Mouse (Mus musculus) CH12.LX (cell line): ENCODE data around the gene Gm20388.

ENCODE experiments used
- CTCF ChIP-seq, 2 experiments: IDR thresholded peaks in 1 of 2; conservative IDR thresholded peaks in 1 of 2; 2 replicates each; pipeline ENCODE4 v1.5.1; 2011 to 2012; ENCODE audit warnings: low read depth in 2 of 2, low read length in 2 of 2, improper control_type of control experiment in 1 of 2, inconsistent platforms in 1 of 2, mild to moderate bottlenecking in 1 of 2, moderate library complexity in 1 of 2
- EP300 ChIP-seq: IDR thresholded peaks from 2 replicates; pipeline ENCODE4 v1.6.1; 2011; ENCODE audit warnings: low read length, improper control_type of control experiment
- JUND ChIP-seq: conservative IDR thresholded peaks from 2 replicates; pipeline ENCODE4 v1.6.1; 2011; ENCODE audit warnings: low read depth, low read length, improper control_type of control experiment
- MYC ChIP-seq: IDR thresholded peaks from 2 replicates; pipeline ENCODE4 v1.6.1; 2011; ENCODE audit warnings: low read depth, mild to moderate bottlenecking, improper control_type of control experiment, low read length
- POLR2A ChIP-seq: IDR thresholded peaks from 2 replicates; pipeline ENCODE4 v1.6.1; 2011; ENCODE audit warnings: low read depth, mild to moderate bottlenecking, improper control_type of control experiment, low read length
- USF1 ChIP-seq: IDR thresholded peaks from 2 replicates; pipeline ENCODE4 v1.6.1; 2014; ENCODE audit warnings: low read depth, mild to moderate bottlenecking, inconsistent platforms, low read length, improper control_type of control experiment
- ZNF384 ChIP-seq: IDR thresholded peaks from 2 replicates; pipeline ENCODE4 v1.6.1; 2012; ENCODE audit warnings: low read depth, low read length, improper control_type of control experiment, inconsistent platforms

GRCm38 (mm10) chr8:120401712-120402111 lies 491.1 kb downstream of the Gm20388 start:
- TF ChIP-seq POLR2A (no peak), ZNF384 (no peak), JUND (no peak), CTCF (conservative IDR thresholded peaks at IDR 0.05 in 1 of 2, IDR thresholded peaks at IDR 0.05 in 1 of 2; ENCODE audit: low read depth in 2 of 2, low read length in 2 of 2) (no peak), EP300 (no peak), USF1 (no peak), MYC (no peak)
